Mouse (Mus musculus) MEL (cell line): ENCODE measurements around the gene Pde6b. TPM values are rescaled to one million over a fixed set of nuclear protein-coding genes. Genes with fewer than 3 reads are reported as not detected.
A peak's percentile ranks its signal among the peaks of the same experiment; 100 is the strongest.

Source experiments
- DNase-seq: peaks from one replicate; pipeline ENCODE4 v3.0.0; 2011; ENCODE audit warnings: low read depth, low spot score
- H3K27ac ChIP-seq: 2 replicates; pipeline ENCODE4 v1.5.1; 2012; ENCODE audit warnings: low read depth, mild to moderate bottlenecking, control low read depth, low read length, moderate library complexity; ENCODE audit not compliant: control insufficient read depth
- H3K27me3 ChIP-seq, 2 experiments: fragments of 150-350 bp in 1 of 2; sonication (generic) in 1 of 2; 2 replicates each; pipeline ENCODE4 v1.6.1; 2012; ENCODE audit warnings: low read length in 2 of 2, mild to moderate bottlenecking in 2 of 2, improper control_type of control experiment in 1 of 2, moderate library complexity in 1 of 2; ENCODE audit not compliant: insufficient read depth in 2 of 2, control insufficient read depth in 1 of 2
- H3K36me3 ChIP-seq, 2 experiments: 2 replicates each; pipeline ENCODE4 v1.6.1; 2012 to 2014; ENCODE audit warnings: low read length in 2 of 2, improper control_type of control experiment in 1 of 2, inconsistent platforms in 1 of 2, mild to moderate bottlenecking in 1 of 2; ENCODE audit not compliant: insufficient read depth in 2 of 2, control insufficient read depth in 1 of 2
- H3K4me1 ChIP-seq, 2 experiments: fragments of 150-350 bp in 1 of 2; sonication (generic) in 1 of 2; 2 replicates each; pipeline ENCODE4 v1.6.1; 2012; ENCODE audit warnings: low read length in 2 of 2, improper control_type of control experiment in 1 of 2, mild to moderate bottlenecking in 1 of 2; ENCODE audit not compliant: insufficient read depth in 2 of 2, control insufficient read depth in 1 of 2
- H3K4me3 ChIP-seq, 2 experiments: fragments of 150-350 bp in 1 of 2; sonication (generic) in 1 of 2; 2 replicates each; pipeline ENCODE4 v1.5.1; 2012; ENCODE audit warnings: low read depth in 2 of 2, low read length in 2 of 2, mild to moderate bottlenecking in 2 of 2, moderate library complexity in 2 of 2, control low read depth in 1 of 2, improper control_type of control experiment in 1 of 2; ENCODE audit not compliant: control insufficient read depth in 1 of 2, insufficient read depth in 1 of 2
- H3K79me2 ChIP-seq: 2 replicates; pipeline ENCODE4 v1.6.1; 2012; ENCODE audit warnings: mild to moderate bottlenecking, low read length, moderate library complexity; ENCODE audit not compliant: control insufficient read depth, poor library complexity, insufficient read depth
- H3K9ac ChIP-seq: 2 replicates; pipeline ENCODE4 v1.6.1; 2012; ENCODE audit warnings: low read depth, mild to moderate bottlenecking, control low read depth, low read length, moderate library complexity; ENCODE audit not compliant: control insufficient read depth, poor library complexity, severe bottlenecking
- H3K9me3 ChIP-seq: fragments of 150-350 bp; sonication (generic); replicated peaks from 2 replicates; pipeline ENCODE4 v1.6.1; 2012; ENCODE audit warnings: mild to moderate bottlenecking, low read length, improper control_type of control experiment, moderate library complexity; ENCODE audit not compliant: insufficient read depth
- CHD1 ChIP-seq: IDR thresholded peaks from 2 replicates; pipeline ENCODE4 v1.6.1; 2012; ENCODE audit warnings: low read depth, mild to moderate bottlenecking, inconsistent platforms, low read length, improper control_type of control experiment
- CTCF ChIP-seq, 3 experiments: IDR thresholded peaks in 2 of 3; conservative IDR thresholded peaks in 1 of 3; 2 replicates each; pipeline ENCODE4 v1.5.1; 2011 to 2012; ENCODE audit warnings: low read length in 3 of 3, low read depth in 2 of 3, mild to moderate bottlenecking in 2 of 3, improper control_type of control experiment in 1 of 3, inconsistent platforms in 1 of 3, mixed read lengths in 1 of 3, moderate library complexity in 1 of 3; ENCODE audit not compliant: control insufficient read depth in 1 of 3, insufficient read depth in 1 of 3, poor library complexity in 1 of 3, severe bottlenecking in 1 of 3
- E2F4 ChIP-seq: IDR thresholded peaks from 2 replicates; pipeline ENCODE4 v1.6.1; 2011; ENCODE audit warnings: low read depth, low read length, improper control_type of control experiment, borderline replicate concordance
- ELF1 ChIP-seq: IDR thresholded peaks from 2 replicates; pipeline ENCODE4 v1.6.1; 2014; ENCODE audit warnings: low read depth, mild to moderate bottlenecking, inconsistent platforms, low read length, improper control_type of control experiment, moderate library complexity
- ETS1 ChIP-seq: IDR thresholded peaks from 2 replicates; pipeline ENCODE4 v1.6.1; 2012; ENCODE audit warnings: low read depth, mild to moderate bottlenecking, inconsistent platforms, low read length, improper control_type of control experiment, moderate library complexity
- GATA1 ChIP-seq: IDR thresholded peaks from 2 replicates; pipeline ENCODE4 v1.6.1; 2011; ENCODE audit warnings: low read depth, low read length, improper control_type of control experiment
- JUND ChIP-seq: IDR thresholded peaks from 2 replicates; pipeline ENCODE4 v1.6.1; 2011; ENCODE audit warnings: low read depth, mild to moderate bottlenecking, improper control_type of control experiment, low read length
- KAT2A ChIP-seq: conservative IDR thresholded peaks from 2 replicates; pipeline ENCODE4 v1.6.1; 2012; ENCODE audit warnings: low read depth, low read length, improper control_type of control experiment, inconsistent platforms
- MAFK ChIP-seq: IDR thresholded peaks from 2 replicates; pipeline ENCODE4 v1.6.1; 2011; ENCODE audit warnings: low read depth, mild to moderate bottlenecking, low read length, improper control_type of control experiment, borderline replicate concordance
- MAZ ChIP-seq: IDR thresholded peaks from 2 replicates; pipeline ENCODE4 v1.6.1; 2012; ENCODE audit warnings: low read depth, mild to moderate bottlenecking, inconsistent platforms, low read length, improper control_type of control experiment
- MEF2A ChIP-seq: IDR thresholded peaks from 2 replicates; pipeline ENCODE4 v1.6.1; 2014; ENCODE audit warnings: low read depth, mild to moderate bottlenecking, inconsistent platforms, low read length, improper control_type of control experiment; ENCODE audit not compliant: poor library complexity, insufficient replicate concordance, severe bottlenecking; ENCODE audit errors: extremely low read depth
- MXI1 ChIP-seq: IDR thresholded peaks from 2 replicates; pipeline ENCODE4 v1.6.1; 2011; ENCODE audit warnings: mild to moderate bottlenecking, low read depth, low read length, improper control_type of control experiment
- MYB ChIP-seq: IDR thresholded peaks from 2 replicates; pipeline ENCODE4 v1.6.1; 2011; ENCODE audit warnings: mild to moderate bottlenecking, low read depth, low read length, improper control_type of control experiment
- MYC ChIP-seq: IDR thresholded peaks from 2 replicates; pipeline ENCODE4 v1.6.1; 2011; ENCODE audit warnings: low read depth, mild to moderate bottlenecking, low read length, improper control_type of control experiment, moderate library complexity
- NRF1 ChIP-seq: IDR thresholded peaks from 2 replicates; pipeline ENCODE4 v1.6.1; 2014; ENCODE audit warnings: low read depth, mild to moderate bottlenecking, inconsistent platforms, low read length, improper control_type of control experiment, moderate library complexity; ENCODE audit not compliant: poor library complexity, insufficient read depth, severe bottlenecking
- RAD21 ChIP-seq: IDR thresholded peaks from 2 replicates; pipeline ENCODE4 v1.6.1; 2011; ENCODE audit warnings: mild to moderate bottlenecking, low read depth, low read length, improper control_type of control experiment
- RCOR1 ChIP-seq: IDR thresholded peaks from 2 replicates; pipeline ENCODE4 v1.6.1; 2012; ENCODE audit warnings: low read depth, mild to moderate bottlenecking, inconsistent platforms, low read length, improper control_type of control experiment
- SIN3A ChIP-seq: IDR thresholded peaks from 2 replicates; pipeline ENCODE4 v1.6.1; 2012; ENCODE audit warnings: low read length, improper control_type of control experiment, inconsistent platforms
- SMC3 ChIP-seq: IDR thresholded peaks from 2 replicates; pipeline ENCODE4 v1.6.1; 2011; ENCODE audit warnings: low read depth, low read length, improper control_type of control experiment
- TCF12 ChIP-seq: IDR thresholded peaks from 2 replicates; pipeline ENCODE4 v1.6.1; 2014; ENCODE audit warnings: low read depth, mild to moderate bottlenecking, inconsistent platforms, low read length, improper control_type of control experiment, moderate library complexity
- UBTF ChIP-seq: IDR thresholded peaks from 2 replicates; pipeline ENCODE4 v1.6.1; 2012; ENCODE audit warnings: low read depth, mild to moderate bottlenecking, inconsistent platforms, low read length, improper control_type of control experiment, moderate library complexity, borderline replicate concordance; ENCODE audit not compliant: insufficient read depth
- ZMIZ1 ChIP-seq: IDR thresholded peaks from 2 replicates; pipeline ENCODE4 v1.6.1; 2012; ENCODE audit warnings: low read depth, mild to moderate bottlenecking, inconsistent platforms, low read length, improper control_type of control experiment, moderate library complexity
- ZNF384 ChIP-seq: IDR thresholded peaks from 2 replicates; pipeline ENCODE4 v1.6.1; 2012; ENCODE audit warnings: low read depth, mild to moderate bottlenecking, inconsistent platforms, low read length, improper control_type of control experiment
- polyA plus RNA-seq, 2 experiments: library from polyadenylated mRNA; stranded (reverse) in 1 of 2; unstranded in 1 of 2; fragments of >175 nt in 1 of 2; fragments of >200 nt in 1 of 2; gene quantifications; 2 replicates each; pipeline versions ENCODE4 v1.2.1 to v1.2.4; 2012; ENCODE audit warnings: low replicate concordance in 2 of 2, low read depth in 1 of 2; ENCODE audit not compliant: insufficient read length in 2 of 2, insufficient read depth in 1 of 2, missing spikeins in 1 of 2
- total RNA-seq: library from RNA; depleted of rRNA; stranded (reverse); fragments of 300-350 nt; gene quantifications from 2 replicates; pipeline ENCODE4 v1.2.3, GENCODE M21; 2012

Pde6b gene
- total and polyA plus RNA-seq, 3 experiments, result 0.07 to 0.12 TPM; not detected in 1

DNA sequence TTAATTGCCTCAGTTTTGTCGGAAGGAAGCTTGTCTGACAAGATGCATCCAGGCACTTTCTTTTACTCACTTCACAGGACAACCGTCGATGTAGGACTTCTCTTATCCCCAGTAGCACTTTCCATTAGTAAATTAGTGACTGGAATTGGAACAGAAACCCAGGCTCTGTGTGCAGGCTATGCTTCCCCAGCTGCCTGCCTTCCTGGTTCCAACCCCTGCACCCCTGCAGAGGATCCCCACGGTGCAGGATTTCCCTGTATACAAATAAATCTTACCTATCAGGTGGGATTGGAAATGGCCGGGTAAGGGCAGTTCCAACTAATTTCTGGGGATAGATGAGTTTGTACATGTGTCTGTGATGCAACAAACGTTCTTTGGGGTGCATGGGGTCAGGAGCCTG, 18.2 kb upstream of the Pde6b start:
- TF ChIP-seq ZMIZ1, result no peak
- TF ChIP-seq MAFK, result no peak
- no peak for TF ChIP-seq MXI1
- TF ChIP-seq ELF1, result no peak
- TF ChIP-seq ETS1, result no peak
- no peak for TF ChIP-seq MYB
- no peak for TF ChIP-seq CTCF (IDR thresholded peaks at IDR 0.05 in 2 of 3, conservative IDR thresholded peaks at IDR 0.05 in 1 of 3; ENCODE audit: control insufficient read depth in 1 of 3, insufficient read depth in 1 of 3, low read depth in 2 of 3, low read length in 3 of 3, poor library complexity in 1 of 3, severe bottlenecking in 1 of 3)
- TF ChIP-seq RAD21, result no peak
- TF ChIP-seq SMC3, result no peak
- no peak for TF ChIP-seq MEF2A
- no peak for TF ChIP-seq MYC
- no peak for TF ChIP-seq RCOR1
- no peak for TF ChIP-seq UBTF
- TF ChIP-seq E2F4, result no peak
- TF ChIP-seq KAT2A, result no peak
- no peak for TF ChIP-seq CHD1
- TF ChIP-seq NRF1, result no peak
- TF ChIP-seq GATA1, result no peak
- TF ChIP-seq SIN3A, result no peak
- TF ChIP-seq MAZ, result no peak
- H3K27me3 ChIP-seq, result no peaks in the 10 kb centered on the region
- H3K36me3 ChIP-seq, result no peaks in the 10 kb centered on the region
- no peaks in the 10 kb centered on the region; a peak in 1 of 4 replicates for H3K4me1 ChIP-seq
- H3K9ac ChIP-seq, result no peak overlapping the region
- H3K79me2 ChIP-seq, result no peaks in the 10 kb centered on the region
- DNase-seq, result no peak
- no peak overlapping the region for H3K27ac ChIP-seq
- no peaks in the 10 kb centered on the region for H3K9me3 ChIP-seq
- no peak overlapping the region for H3K4me3 ChIP-seq

DNA sequence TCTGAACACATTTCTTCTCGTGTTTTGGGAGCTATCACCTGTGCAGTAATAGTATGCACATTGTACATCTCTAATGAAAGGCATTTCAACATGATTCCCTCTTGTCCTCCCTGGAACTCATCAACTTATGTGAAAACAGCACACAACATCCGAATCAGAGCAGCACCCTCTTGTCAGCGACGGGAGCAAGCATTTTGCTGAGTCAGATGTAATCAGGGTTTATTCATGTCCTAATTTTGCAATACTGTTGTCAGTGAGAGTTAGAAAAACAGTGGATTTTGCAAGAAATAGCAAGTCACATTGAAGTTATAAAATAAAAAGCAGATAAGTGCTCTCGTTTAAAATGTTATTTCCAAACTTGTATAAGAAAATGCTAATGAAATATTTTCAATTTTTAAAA, 14.1 kb upstream of the Pde6b start:
- TF ChIP-seq RAD21 (no peak), MAFK (peak; percentile 19; the same call in 1 of the 2 replicates), MEF2A (no peak), GATA1 (no peak), ZNF384 (no peak), JUND (no peak), TCF12 (no peak)
- no peak for DNase-seq
- Histone ChIP-seq H3K4me1 (peaks cover 0 to 3% of the 10 kb centered on the region in 2 experiments; a peak in 2 of 4 replicates), H3K36me3 (no peaks in the 10 kb centered on the region; a peak in 1 of 4 replicates), H3K79me2 (no peaks in the 10 kb centered on the region), H3K27ac (no peak overlapping the region), H3K27me3 (no peaks in the 10 kb centered on the region), H3K4me3 (no peak overlapping the region), H3K9ac (no peak overlapping the region), H3K9me3 (no peaks in the 10 kb centered on the region)
